Mouse (Mus musculus) myocyte (in vitro differentiated cells): Measurements from ENCODE around the gene Smim24.

Experiments
- CEBPB ChIP-seq: IDR thresholded peaks from 2 replicates; pipeline ENCODE4 v1.6.1; 2011; ENCODE audit warnings: mild to moderate bottlenecking, moderate library complexity; ENCODE audit not compliant: poor library complexity, insufficient read depth, severe bottlenecking
- E2F4 ChIP-seq: IDR thresholded peaks from one replicate; pipeline ENCODE4 v1.6.1; 2011; ENCODE audit warnings: mild to moderate bottlenecking, control low read depth, moderate library complexity; ENCODE audit not compliant: insufficient read depth
- MAX ChIP-seq: IDR thresholded peaks from one replicate; pipeline ENCODE4 v1.6.1; 2011; ENCODE audit warnings: low read depth, mild to moderate bottlenecking, control low read depth
- POLR2A ChIP-seq: IDR thresholded peaks from one replicate; pipeline ENCODE4 v1.6.1; 2011; ENCODE audit warnings: low read depth, mild to moderate bottlenecking, control low read depth, moderate library complexity; ENCODE audit not compliant: insufficient read length
- POLR2AphosphoS2 ChIP-seq: IDR thresholded peaks from one replicate; pipeline ENCODE4 v1.6.1; 2011; ENCODE audit warnings: low read depth, control low read depth; ENCODE audit not compliant: insufficient read length
- SRF ChIP-seq: IDR thresholded peaks from one replicate; pipeline ENCODE4 v1.6.1; 2011; ENCODE audit warnings: low read depth; ENCODE audit not compliant: control insufficient read depth, insufficient read length
- TCF12 ChIP-seq: IDR thresholded peaks from one replicate; pipeline ENCODE4 v1.6.1; 2011; ENCODE audit warnings: mild to moderate bottlenecking, control low read depth; ENCODE audit not compliant: poor library complexity, insufficient read depth, severe bottlenecking
- TCF3 ChIP-seq: IDR thresholded peaks from one replicate; pipeline ENCODE4 v1.6.1; 2011; ENCODE audit warnings: low read depth, control low read depth; ENCODE audit not compliant: insufficient read length
- USF1 ChIP-seq: IDR thresholded peaks from one replicate; pipeline ENCODE4 v1.6.1; 2011; ENCODE audit warnings: low read depth, mild to moderate bottlenecking, control low read depth, moderate library complexity

- no peak for TF ChIP-seq POLR2A
- TF ChIP-seq POLR2AphosphoS2 = no peak
- TF ChIP-seq TCF12 = no peak
- no peak for TF ChIP-seq E2F4
- TF ChIP-seq SRF = no peak
- TF ChIP-seq MAX = no peak
- TF ChIP-seq USF1 = no peak
- no peak for TF ChIP-seq CEBPB
- no peak for TF ChIP-seq TCF3
Observed at GRCm38 (mm10) chr10:81395865-81396264, 3.0 kb downstream of the Smim24 start.
